Mouse (Mus musculus): ENCODE results near the gene Fasn. TPM values are rescaled to one million over a fixed set of nuclear protein-coding genes. Genes with fewer than 3 reads are reported as not detected.
"Not testable (repeated sequence)": the region's sequence is repeated elsewhere in the genome, so short reads cannot be mapped to it uniquely, and the experiment has no call there.

Fasn gene
- polyA plus RNA-seq, 1 experiment = 219 TPM

GRCm38 (mm10) chr11:120768206-120768605 lies 56.1 kb downstream of the Fasn start:
- Histone ChIP-seq H3K4me3 (ENCODE audit: insufficient read depth, low read length) (no peak overlapping the region), H3K4me1 (ENCODE audit: control insufficient read depth, insufficient read depth, low read length) (no peaks in the 10 kb centered on the region), H3K27ac (ENCODE audit: insufficient read depth, low read length) (no peak overlapping the region)
- TF ChIP-seq CTCF (IDR thresholded peaks at IDR 0.05; ENCODE audit: extremely low read depth, insufficient read depth, low read length) (no peak), POLR2A (IDR thresholded peaks at IDR 0.05; ENCODE audit: extremely low read depth, insufficient read depth, low read length) (no peak)

DNA sequence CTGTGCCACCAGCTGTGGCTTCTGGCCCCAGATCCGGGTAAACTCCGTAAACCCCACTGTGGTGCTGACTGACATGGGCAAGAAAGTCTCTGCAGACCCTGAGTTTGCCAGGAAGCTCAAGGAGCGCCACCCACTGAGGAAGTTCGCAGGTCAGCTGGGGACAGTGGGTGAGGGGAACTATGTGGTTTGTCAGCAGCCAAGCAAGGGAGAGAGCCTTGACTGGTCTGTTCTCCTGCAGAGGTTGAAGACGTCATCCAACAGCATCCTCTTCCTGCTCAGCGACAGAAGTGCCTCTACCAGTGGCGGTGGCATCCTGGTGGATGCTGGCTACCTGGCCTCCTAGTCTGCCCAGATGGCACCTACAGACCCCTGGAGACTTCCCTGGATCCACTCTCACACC lies 57.3 kb downstream of the Fasn start:
- H3K4me1 ChIP-seq (ENCODE audit: control insufficient read depth, insufficient read depth, low read length); H3K4me3 ChIP-seq (ENCODE audit: insufficient read depth, low read length); H3K27ac ChIP-seq (ENCODE audit: insufficient read depth, low read length): not testable (repeated sequence)

- H3K27ac ChIP-seq (ENCODE audit: insufficient read depth, low read length); H3K4me3 ChIP-seq (ENCODE audit: insufficient read depth, low read length); H3K4me1 ChIP-seq (ENCODE audit: control insufficient read depth, insufficient read depth, low read length): not testable (repeated sequence)
Observed at GRCm38 (mm10) chr11:120763121-120763999, 61.0 kb downstream of the Fasn start.

DNA sequence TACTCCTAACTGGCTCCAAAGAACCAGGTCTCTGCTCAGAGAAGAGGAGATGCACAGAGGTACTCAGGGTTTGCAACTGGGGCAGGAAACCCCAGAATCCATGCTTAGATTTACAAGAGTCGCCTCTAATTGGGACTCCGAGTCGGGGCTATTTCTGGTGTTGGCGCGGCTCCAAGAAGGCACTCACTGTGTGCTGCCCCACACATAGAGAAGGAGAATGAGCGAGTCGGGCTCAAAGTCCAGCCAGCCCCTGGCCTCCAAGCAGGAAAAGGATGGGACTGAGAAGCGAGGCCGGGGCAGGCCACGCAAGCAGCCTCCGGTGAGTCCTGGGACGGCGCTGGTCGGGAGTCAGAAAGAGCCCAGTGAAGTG lies 61.7 kb downstream of the Fasn start, which contains the start of gene Hmga1b:
TSS of gene Hmga1b (plus strand) at position 123 of the 370 bp plus-strand sequence.
- not testable (repeated sequence) for H3K27ac ChIP-seq (ENCODE audit: insufficient read depth, low read length); H3K4me1 ChIP-seq (ENCODE audit: control insufficient read depth, insufficient read depth, low read length); H3K4me3 ChIP-seq (ENCODE audit: insufficient read depth, low read length)

DNA sequence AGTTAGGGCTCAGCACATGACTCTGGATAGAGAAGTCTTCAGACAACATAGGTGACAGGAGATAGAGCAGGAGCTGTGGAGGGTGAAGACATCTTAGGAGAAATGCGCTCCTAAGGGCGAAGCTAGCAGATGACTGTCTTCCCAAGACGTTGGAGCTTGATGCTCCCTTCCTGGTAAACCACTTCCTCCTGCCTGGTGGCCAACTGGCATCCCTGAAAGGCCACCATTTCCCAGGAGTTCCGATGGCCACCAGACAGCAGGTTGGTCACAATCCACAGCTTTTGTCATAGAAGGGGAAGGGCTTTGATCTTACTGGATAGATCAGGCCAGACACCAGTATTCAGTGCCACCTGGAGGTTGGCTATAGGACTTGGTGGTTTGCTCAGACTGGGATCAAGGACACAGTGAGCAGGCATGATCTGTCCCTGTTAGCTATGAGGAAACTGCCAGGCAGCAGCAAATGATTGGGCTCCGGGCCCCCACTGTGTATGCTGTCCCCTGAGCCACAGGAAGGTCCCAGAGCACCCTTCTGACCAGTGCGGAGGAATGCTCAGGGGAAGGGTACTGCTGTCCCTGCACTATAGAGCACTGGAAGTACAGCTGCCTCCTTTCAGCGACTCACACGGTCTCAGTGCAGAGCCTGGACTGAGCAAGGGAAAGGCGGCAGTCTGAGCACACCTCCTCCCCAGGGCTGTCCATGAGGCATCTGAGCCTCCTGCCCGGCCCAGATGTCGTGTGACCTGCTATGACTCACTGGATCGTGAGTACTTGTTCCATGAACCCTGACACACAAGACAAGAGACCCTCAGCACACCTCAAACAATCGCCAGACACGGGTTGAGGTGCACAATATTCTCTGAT lies 62.3 kb downstream of the Fasn start:
- no peak overlapping the region for H3K4me3 ChIP-seq (ENCODE audit: insufficient read depth, low read length)
- H3K27ac ChIP-seq (ENCODE audit: insufficient read depth, low read length) = no peak overlapping the region
- TF ChIP-seq CTCF (IDR thresholded peaks at IDR 0.05; ENCODE audit: extremely low read depth, insufficient read depth, low read length) (no peak), POLR2A (IDR thresholded peaks at IDR 0.05; ENCODE audit: extremely low read depth, insufficient read depth, low read length) (no peak)
- H3K4me1 ChIP-seq (ENCODE audit: control insufficient read depth, insufficient read depth, low read length) = no peaks in the 10 kb centered on the region

DNA sequence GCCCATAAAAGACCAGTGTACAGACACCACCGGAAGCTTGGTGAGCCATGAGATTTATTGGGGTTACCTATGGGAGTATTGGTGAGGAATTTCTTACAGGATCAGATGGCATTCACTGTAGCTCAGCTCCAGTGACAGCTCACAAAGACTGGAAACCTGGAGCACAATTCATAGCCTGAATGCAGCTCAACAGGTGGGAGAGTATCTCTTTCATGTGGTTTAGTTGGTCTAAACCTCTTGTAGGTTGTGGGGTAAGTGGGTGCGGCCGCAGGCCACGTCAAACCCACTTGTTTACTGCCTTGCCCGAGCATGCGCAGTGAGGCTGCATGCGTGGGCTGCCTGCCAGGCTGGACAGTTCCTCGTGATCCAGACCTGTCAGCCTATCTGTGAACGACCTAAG lies 64.1 kb downstream of the Fasn start:
- TF ChIP-seq POLR2A (IDR thresholded peaks at IDR 0.05; ENCODE audit: extremely low read depth, insufficient read depth, low read length) (no peak), CTCF (IDR thresholded peaks at IDR 0.05; ENCODE audit: extremely low read depth, insufficient read depth, low read length) (no peak)
- Histone ChIP-seq H3K4me1 (ENCODE audit: control insufficient read depth, insufficient read depth, low read length) (no peaks in the 10 kb centered on the region), H3K27ac (ENCODE audit: insufficient read depth, low read length) (no peak overlapping the region), H3K4me3 (ENCODE audit: insufficient read depth, low read length) (no peak overlapping the region)

Other genes starting within 250 kb of the Fasn start
- 416 and 442 TPM in 2 replicates for gene Arhgdia, start 242.9 kb downstream of the Fasn start, polyA plus RNA-seq (2012; rRNA removed)
- 42.1 and 46.9 TPM in 2 replicates for gene Alyref, start 226.2 kb downstream of the Fasn start, polyA plus RNA-seq (2012; rRNA removed)
- 148 and 161 TPM in 2 replicates for gene Anapc11, start 226.1 kb downstream of the Fasn start, polyA plus RNA-seq (2012; rRNA removed)
- 0.58 and 1.1 TPM in 2 replicates for gene Npb, start 216.1 kb downstream of the Fasn start, polyA plus RNA-seq (2012; rRNA removed)
- 281 and 289 TPM in 2 replicates for gene Pcyt2, start 206.6 kb downstream of the Fasn start, polyA plus RNA-seq (2012; rRNA removed)
- gene Sirt7, start 199.3 kb downstream of the Fasn start, polyA plus RNA-seq (2012; rRNA removed) = 98.2 and 105 TPM in 2 replicates
- gene Mafg, start 190.9 kb downstream of the Fasn start, polyA plus RNA-seq (2012; rRNA removed) = 83.7 and 83.9 TPM in 2 replicates
- 2.2 and 3.6 TPM in 2 replicates for gene Pycr1, start 180.8 kb downstream of the Fasn start, polyA plus RNA-seq (2012; rRNA removed)
- 3.4 and 3.6 TPM in 2 replicates for gene Myadml2, start 176.4 kb downstream of the Fasn start, polyA plus RNA-seq (2012; rRNA removed)
- 6.8 and 7.1 TPM in 2 replicates for gene Notum, start 163.4 kb downstream of the Fasn start, polyA plus RNA-seq (2012; rRNA removed)
- gene Aspscr1, start 151.6 kb downstream of the Fasn start, polyA plus RNA-seq (2012; rRNA removed) = 46.2 and 46.8 TPM in 2 replicates
- 36.2 and 40.2 TPM in 2 replicates for gene Cenpx, start 110.8 kb downstream of the Fasn start, polyA plus RNA-seq (2012; rRNA removed)
- 114 and 137 TPM in 2 replicates for gene Lrrc45, start 110.6 kb downstream of the Fasn start, polyA plus RNA-seq (2012; rRNA removed)
- gene Rac3, start 103.1 kb downstream of the Fasn start, polyA plus RNA-seq (2012; rRNA removed) = 60.4 and 72.2 TPM in 2 replicates
- gene Dcxr, start 97.3 kb downstream of the Fasn start, polyA plus RNA-seq (2012; rRNA removed) = 20.5 and 21.3 TPM in 2 replicates
- 4.6 and 4.9 TPM in 2 replicates for gene Cbr2, start 92.4 kb downstream of the Fasn start, polyA plus RNA-seq (2012; rRNA removed)
- 1.4 and 2.8 TPM in 2 replicates for gene Hmga1b, start 61.8 kb downstream of the Fasn start, polyA plus RNA-seq (2012; rRNA removed)
- gene Rfng, start 40.3 kb downstream of the Fasn start, polyA plus RNA-seq (2012; rRNA removed) = 98.9 and 103 TPM in 2 replicates
- 223 and 224 TPM in 2 replicates for gene Gps1, start 40.3 kb downstream of the Fasn start, polyA plus RNA-seq (2012; rRNA removed)
- gene Dus1l, start 28.1 kb downstream of the Fasn start, polyA plus RNA-seq (2012; rRNA removed) = 49.8 and 51.3 TPM in 2 replicates
- gene Ccdc57, start 108.3 kb upstream of the Fasn start, polyA plus RNA-seq (2012; rRNA removed) = 11.0 and 13.1 TPM in 2 replicates
- gene Slc16a3, start 123.9 kb upstream of the Fasn start, polyA plus RNA-seq (2012; rRNA removed) = 6.1 and 7.1 TPM in 2 replicates
- 108 and 110 TPM in 2 replicates for gene Csnk1d, start 166.8 kb upstream of the Fasn start, polyA plus RNA-seq (2012; rRNA removed)
- gene Cd7, start 214.9 kb upstream of the Fasn start, polyA plus RNA-seq (2012; rRNA removed) = 3.4 and 3.8 TPM in 2 replicates
- not detected in 2 replicates for gene Sectm1b, start 239.0 kb upstream of the Fasn start, polyA plus RNA-seq (2012; rRNA removed)

Data from cortical plate, adult 2 months (tissue).